28 mouse cellular contexts compared by ENCODE assay signal in the genomic region with DNA sequence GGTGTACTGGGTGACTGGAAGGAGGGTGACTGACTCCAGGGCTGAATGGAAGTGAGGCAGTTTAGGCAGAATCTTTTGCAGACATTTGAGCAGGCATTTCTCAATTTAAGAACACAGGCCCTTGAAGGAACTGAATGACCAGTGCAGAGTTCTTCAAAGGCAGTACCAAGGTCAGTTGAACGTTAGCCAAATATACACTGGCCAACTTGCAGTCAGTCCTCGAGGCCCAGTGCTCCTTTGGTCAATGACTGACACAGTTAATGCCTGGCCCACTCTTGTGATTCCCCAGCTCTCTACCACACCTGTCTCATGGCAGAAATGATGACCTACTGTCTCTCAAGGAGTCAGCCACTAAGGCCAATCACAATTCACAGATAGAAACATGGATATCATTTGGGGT.
DNase-seq lines count a peak whose midpoint lies in the region; ATAC-seq and TF ChIP-seq lines count a peak whose summit lies in the region.
"Had no signal": no experiment of that assay in that cellular context is flagged by ENCODE, and none has a peak within 500 bp of the region (broad histone marks: within the 10 kb centered on the region; RNA-seq: fewer than 3 reads in every experiment).

No protein-coding gene starts in this region.

- peak; percentile 11 for DNase-seq in adrenal gland, postnatal 10 days
- no peak for DNase-seq in adrenal gland, postnatal 36 days
- peak; percentile 90 for DNase-seq in kidney, adult 2 months
- peak; percentile 64 to 85 for DNase-seq in kidney, postnatal 36 days
- no peak for DNase-seq in layer of hippocampus, adult 9-11 months
- no peak for DNase-seq in forebrain, embryonic 14.5 days (ENCODE audit: low spot score)
- DNase-seq: cerebellum, adult 8-10 months; cerebellum, postnatal 25 days; heart, postnatal 14 days; layer of hippocampus, postnatal 36 days; left cerebral cortex, postnatal 4 days; lung, adult 2 months; lung, postnatal 10 days; thymus, adult 2 months; thymus, postnatal 36 days had no signal

- TF ChIP-seq POLR2A in kidney, adult 2 months (IDR thresholded peaks at IDR 0.05; ENCODE audit: low read depth, low read length) = no peak

- H3K27me3 ChIP-seq in kidney, adult 2 months (replicated peaks; ENCODE audit: control insufficient read depth, insufficient read depth, low read length) = no peaks in the 10 kb centered on the region
- no peaks in the 10 kb centered on the region for H3K27me3 ChIP-seq in kidney, embryonic 15.5 days
- no peaks in the 10 kb centered on the region for H3K27me3 ChIP-seq in forebrain, embryonic 14.5 days (replicated peaks; ENCODE audit: control insufficient read depth, insufficient read depth, low read length)
- H3K27me3 ChIP-seq: embryonic facial prominence, embryonic 12.5 days; hindbrain, embryonic 15.5 days; midbrain, embryonic 13.5 days; neural tube, embryonic 13.5 days had no signal

- H3K4me3 ChIP-seq in kidney, adult 2 months (ENCODE audit: insufficient read depth, low read depth, low read length) = no peak overlapping the region
- H3K4me3 ChIP-seq in kidney, embryonic 15.5 days (replicated peaks) = no peak overlapping the region
- H3K4me3 ChIP-seq in forebrain, embryonic 14.5 days (ENCODE audit: low read depth, low read length) = no peak overlapping the region
- H3K4me3 ChIP-seq: embryonic facial prominence, embryonic 12.5 days; forebrain, embryonic 10.5 days; hindbrain, embryonic 10.5 days; hindbrain, embryonic 15.5 days; midbrain, embryonic 13.5 days; neural tube, embryonic 13.5 days had no signal

- peak; percentile 60; the same call in 1 of the 2 replicates for ATAC-seq in kidney, embryonic 15.5 days (replicated peaks; ENCODE audit: low FRiP score)
- no peak for ATAC-seq in forebrain, embryonic 14.5 days
- ATAC-seq: CD4-positive, CD25-positive, alpha-beta regulatory T cell, adult 4 months; forebrain, embryonic 16.5 days; inflammation-experienced regulatory T-cells, adult 6 months; midbrain, embryonic 13.5 days had no signal

- H3K36me3 ChIP-seq in kidney, adult 2 months (ENCODE audit: control insufficient read depth, insufficient read depth, low read length) = no peaks in the 10 kb centered on the region
- no peaks in the 10 kb centered on the region for H3K36me3 ChIP-seq in kidney, embryonic 15.5 days
- no peaks in the 10 kb centered on the region for H3K36me3 ChIP-seq in forebrain, embryonic 14.5 days (ENCODE audit: control insufficient read depth, insufficient read depth, low read length)
- H3K36me3 ChIP-seq: embryonic facial prominence, embryonic 12.5 days; forebrain, embryonic 10.5 days; hindbrain, embryonic 10.5 days; hindbrain, embryonic 15.5 days; midbrain, embryonic 13.5 days; neural tube, embryonic 13.5 days had no signal

- H3K9ac ChIP-seq in kidney, embryonic 15.5 days = no peak overlapping the region
- H3K9ac ChIP-seq in forebrain, embryonic 14.5 days (ENCODE audit: low read length) = no peak overlapping the region
- H3K9ac ChIP-seq: embryonic facial prominence, embryonic 12.5 days; hindbrain, embryonic 15.5 days; liver, embryonic 14.5 days; midbrain, embryonic 13.5 days; neural tube, embryonic 13.5 days had no signal

- 19% methylated on average over 2 of the region's 2 CpGs for WGBS in kidney, adult 2 months
- WGBS in kidney, embryonic 15.5 days = 49% methylated on average over 2 of the region's 2 CpGs
- WGBS in forebrain, embryonic 14.5 days = 79% methylated on average over 2 of the region's 2 CpGs

- peaks cover 2% of the 10 kb centered on the region; the same call in 1 of the 2 replicates for H3K4me1 ChIP-seq in kidney, adult 2 months (ENCODE audit: control insufficient read depth, insufficient read depth, low read length)
- no peaks in the 10 kb centered on the region for H3K4me1 ChIP-seq in kidney, embryonic 15.5 days
- H3K4me1 ChIP-seq in forebrain, embryonic 14.5 days (ENCODE audit: control insufficient read depth, insufficient read depth, low read length) = no peaks in the 10 kb centered on the region
- H3K4me1 ChIP-seq: embryonic facial prominence, embryonic 12.5 days; forebrain, embryonic 10.5 days; hindbrain, embryonic 10.5 days; hindbrain, embryonic 15.5 days; midbrain, embryonic 13.5 days; neural tube, embryonic 13.5 days had no signal

- TF ChIP-seq CTCF in kidney, adult 2 months (conservative IDR thresholded peaks at IDR 0.05; ENCODE audit: insufficient read depth, insufficient read length, low read depth, low read length) = no peak

- H3K27ac ChIP-seq in kidney, adult 2 months (ENCODE audit: insufficient read depth, low read depth, low read length) = no peak overlapping the region
- no peak overlapping the region for H3K27ac ChIP-seq in kidney, embryonic 15.5 days
- no peak overlapping the region for H3K27ac ChIP-seq in forebrain, embryonic 14.5 days (ENCODE audit: low read depth, low read length)
- H3K27ac ChIP-seq: embryonic facial prominence, embryonic 12.5 days; forebrain, embryonic 10.5 days; hindbrain, embryonic 10.5 days; hindbrain, embryonic 15.5 days; kidney, postnatal 0 days; liver, embryonic 14.5 days; macrophage; midbrain, embryonic 13.5 days; neural tube, embryonic 13.5 days had no signal

- no peaks in the 10 kb centered on the region for H3K9me3 ChIP-seq in kidney, embryonic 15.5 days (replicated peaks)
- H3K9me3 ChIP-seq in forebrain, embryonic 14.5 days (replicated peaks; ENCODE audit: control insufficient read depth, low read length) = no peaks in the 10 kb centered on the region
- H3K9me3 ChIP-seq: embryonic facial prominence, embryonic 12.5 days; forebrain, embryonic 10.5 days; hindbrain, embryonic 10.5 days; hindbrain, embryonic 15.5 days; midbrain, embryonic 13.5 days; neural tube, embryonic 13.5 days had no signal

- no peak overlapping the region for H3K4me2 ChIP-seq in kidney, embryonic 15.5 days
- H3K4me2 ChIP-seq in forebrain, embryonic 14.5 days (ENCODE audit: low read length) = no peak overlapping the region
- H3K4me2 ChIP-seq: embryonic facial prominence, embryonic 12.5 days; hindbrain, embryonic 15.5 days; midbrain, embryonic 13.5 days; neural tube, embryonic 13.5 days had no signal

Comparison
In these comparisons a context has a peak if more than half of its experiments do, and no peak if none do; other contexts are left out.
1. DNase-seq: peak in adrenal gland, postnatal 10 days (single experiment), kidney, adult 2 months (single experiment) and kidney, postnatal 36 days (2 of 2); none in adrenal gland, postnatal 36 days (0 of 2), layer of hippocampus, adult 9-11 months (single experiment) and forebrain, embryonic 14.5 days (single experiment).